Mouse (Mus musculus) lung, embryonic 16.5 days (tissue): ENCODE measurements around the gene Calm2. TPM values are rescaled to one million over a fixed set of nuclear protein-coding genes. Genes with fewer than 3 reads are reported as not detected.
A peak's percentile ranks its signal among the peaks of the same experiment; 100 is the strongest.

Source experiments
- ATAC-seq: fragments of 200-750 bp; cut with Nextera tagmentation; 2 replicates; pipeline ENCODE4 v1.8.0; 2017; ENCODE audit warnings: low read depth, mild to moderate bottlenecking, moderate library complexity
- H3K27ac ChIP-seq: fragments of 300-500 bp; sonication (generic); 2 replicates; pipeline ENCODE4 v1.5.1; 2014; ENCODE audit warnings: mild to moderate bottlenecking, control low read depth, low read length
- H3K27me3 ChIP-seq: fragments of 300-500 bp; sonication (generic); 2 replicates; pipeline ENCODE4 v1.6.1; 2014; ENCODE audit warnings: low read depth, low read length, mixed read lengths; ENCODE audit not compliant: control insufficient read depth, insufficient read depth
- H3K36me3 ChIP-seq: fragments of 300-500 bp; sonication (generic); 2 replicates; pipeline ENCODE4 v1.6.1; 2014; ENCODE audit warnings: low read length; ENCODE audit not compliant: control insufficient read depth, insufficient read depth
- H3K4me1 ChIP-seq: fragments of 300-500 bp; sonication (generic); replicated peaks from 2 replicates; pipeline ENCODE4 v1.6.1; 2014; ENCODE audit warnings: low read length, mixed read lengths; ENCODE audit not compliant: control insufficient read depth, insufficient read depth
- H3K4me2 ChIP-seq: fragments of 300-500 bp; sonication (generic); 2 replicates; pipeline ENCODE4 v1.6.1; 2014; ENCODE audit warnings: low read depth, low read length, control low read depth
- H3K4me3 ChIP-seq: fragments of 300-500 bp; sonication (generic); 2 replicates; pipeline ENCODE4 v1.5.1; 2014; ENCODE audit warnings: mild to moderate bottlenecking, low read length, control low read depth
- H3K9ac ChIP-seq: fragments of 300-500 bp; sonication (generic); 2 replicates; pipeline ENCODE4 v1.6.1; 2014; ENCODE audit warnings: low read length, control low read depth
- H3K9me3 ChIP-seq: fragments of 300-500 bp; sonication (generic); 2 replicates; pipeline ENCODE4 v1.6.1; 2016; ENCODE audit warnings: low read length; ENCODE audit not compliant: control insufficient read depth
- WGBS: fragments of 180-500 bp; shearing (Covaris S2); extraction: QIAGEN DNeasy Blood & Tissue Kit; methylation state at CpG from one replicate; pipeline ENCODE4 v1.1.7; 2014; 5-methylcytosine and 5-hydroxymethylcytosine counted together
- polyA plus RNA-seq: library from polyadenylated mRNA; unstranded; fragments of >200 nt; fragmentation: Nextera tagmentation; extraction: Ambion mirVana; gene quantifications from 2 replicates; pipeline ENCODE4 v1.2.1, GENCODE M21; 2015

The Calm2 gene
- polyA plus RNA-seq, 1 experiment from 2014 or later: 1,010 TPM

GRCm38 (mm10) chr17:87448339-87448738, 1.6 kb upstream of the Calm2 start:
- H3K27ac ChIP-seq: no peak overlapping the region
- H3K4me2 ChIP-seq: no peak overlapping the region
- no peak for ATAC-seq
- 82% methylated on average over 9 of the region's 9 CpGs for WGBS
- H3K4me1 ChIP-seq: peaks cover 19% of the 10 kb centered on the region
- H3K9ac ChIP-seq: no peak overlapping the region
- H3K4me3 ChIP-seq: no peak overlapping the region
- H3K27me3 ChIP-seq: no peaks in the 10 kb centered on the region
- no peaks in the 10 kb centered on the region for H3K9me3 ChIP-seq
- H3K36me3 ChIP-seq: no peaks in the 10 kb centered on the region

GRCm38 (mm10) chr17:87447612-87448200, 971 bp upstream of the Calm2 start:
- Histone ChIP-seq H3K36me3 (no peaks in the 10 kb centered on the region), H3K4me3 (peak overlapping the region; percentile 94), H3K4me1 (peaks cover 22% of the 10 kb centered on the region), H3K4me2 (peak overlapping the region; percentile 79), H3K27me3 (no peaks in the 10 kb centered on the region), H3K27ac (peak overlapping the region; percentile 98), H3K9me3 (no peaks in the 10 kb centered on the region), H3K9ac (peak overlapping the region; percentile 97)
- no peak for ATAC-seq
- WGBS: 49% methylated on average over 12 of the region's 12 CpGs

GRCm38 (mm10) chr17:87445917-87446766, 593 bp downstream of the Calm2 start:
- Histone ChIP-seq H3K36me3 (0 out of 2 replicates have a peak, but pooled peaks cover 2% of the 10 kb centered on the region), H3K4me3 (peak overlapping the region; percentile 94), H3K4me2 (peak overlapping the region; percentile 81), H3K27ac (peak overlapping the region; percentile 98), H3K9me3 (no peaks in the 10 kb centered on the region), H3K4me1 (peaks cover 29% of the 10 kb centered on the region), H3K27me3 (no peaks in the 10 kb centered on the region), H3K9ac (peak overlapping the region; percentile 97)
- WGBS: 0% methylated on average over 49 of the region's 86 CpGs
- ATAC-seq: peak; percentile 63

- no peak for ATAC-seq
- H3K36me3 ChIP-seq: 0 out of 2 replicates have a peak, but pooled peaks cover 3% of the 10 kb centered on the region
- H3K27me3 ChIP-seq: no peaks in the 10 kb centered on the region
- under 1% methylated on average over 13 of the region's 13 CpGs for WGBS
- peak overlapping the region; percentile 97 for H3K9ac ChIP-seq
- H3K4me2 ChIP-seq: peak overlapping the region; percentile 81
- H3K4me3 ChIP-seq: peak overlapping the region; percentile 94
- no peaks in the 10 kb centered on the region for H3K9me3 ChIP-seq
- peak overlapping the region; percentile 98; the same call in 1 of the 2 replicates for H3K27ac ChIP-seq
- peaks cover 29% of the 10 kb centered on the region for H3K4me1 ChIP-seq
Measured at GRCm38 (mm10) chr17:87445337-87445916, 1.3 kb downstream of the Calm2 start.

- Histone ChIP-seq H3K36me3 (0 out of 2 replicates have a peak, but pooled peaks cover 3% of the 10 kb centered on the region), H3K4me3 (peak overlapping the region; percentile 40), H3K9me3 (no peaks in the 10 kb centered on the region), H3K9ac (peak overlapping the region; percentile 42), H3K4me2 (peak overlapping the region; percentile 58), H3K27me3 (no peaks in the 10 kb centered on the region), H3K4me1 (peaks cover 32% of the 10 kb centered on the region), H3K27ac (no peak overlapping the region)
- WGBS: 20% methylated on average over 4 of the region's 4 CpGs
- no peak for ATAC-seq
Measured at GRCm38 (mm10) chr17:87444763-87445162, 2.0 kb downstream of the Calm2 start.

- Histone ChIP-seq H3K27me3 (no peaks in the 10 kb centered on the region), H3K4me1 (peaks cover 28% of the 10 kb centered on the region), H3K27ac (no peak overlapping the region), H3K9ac (no peak overlapping the region), H3K4me3 (no peak overlapping the region), H3K36me3 (0 out of 2 replicates have a peak, but pooled peaks cover 3% of the 10 kb centered on the region), H3K9me3 (no peaks in the 10 kb centered on the region), H3K4me2 (no peak overlapping the region)
- 62% methylated on average over 2 of the region's 2 CpGs for WGBS
- ATAC-seq: no peak
Measured at GRCm38 (mm10) chr17:87441537-87441936, 5.2 kb downstream of the Calm2 start.

- H3K9me3 ChIP-seq: no peaks in the 10 kb centered on the region
- no peak overlapping the region for H3K4me2 ChIP-seq
- H3K4me1 ChIP-seq: peaks cover 24% of the 10 kb centered on the region
- H3K4me3 ChIP-seq: no peak overlapping the region
- H3K27ac ChIP-seq: no peak overlapping the region
- no peak overlapping the region for H3K9ac ChIP-seq
- WGBS: 59% methylated on average over 2 of the region's 2 CpGs
- peaks cover 12% of the 10 kb centered on the region for H3K36me3 ChIP-seq
- 0 out of 2 replicates have a peak, but pooled peaks have one; percentile 34 for ATAC-seq
- no peaks in the 10 kb centered on the region for H3K27me3 ChIP-seq
Measured at GRCm38 (mm10) chr17:87439441-87439840, 7.3 kb downstream of the Calm2 start.

- no peak overlapping the region for H3K4me2 ChIP-seq
- ATAC-seq: no peak
- no peaks in the 10 kb centered on the region for H3K9me3 ChIP-seq
- H3K4me1 ChIP-seq: no peaks in the 10 kb centered on the region
- H3K27me3 ChIP-seq: no peaks in the 10 kb centered on the region
- H3K27ac ChIP-seq: no peak overlapping the region
- no peak overlapping the region for H3K9ac ChIP-seq
- 84% methylated on average over 3 of the region's 3 CpGs for WGBS
- peaks cover 44% of the 10 kb centered on the region for H3K36me3 ChIP-seq
- no peak overlapping the region for H3K4me3 ChIP-seq
Measured at GRCm38 (mm10) chr17:87433929-87434328, 12.8 kb downstream of the Calm2 start.

GRCm38 (mm10) chr17:87432743-87433142, 14.0 kb downstream of the Calm2 start:
- no peaks in the 10 kb centered on the region for H3K4me1 ChIP-seq
- H3K27me3 ChIP-seq: no peaks in the 10 kb centered on the region
- no peak overlapping the region for H3K4me3 ChIP-seq
- ATAC-seq: no peak
- no peak overlapping the region for H3K27ac ChIP-seq
- H3K4me2 ChIP-seq: no peak overlapping the region
- WGBS: 83% methylated on average over 5 of the region's 5 CpGs
- H3K9me3 ChIP-seq: no peaks in the 10 kb centered on the region
- peaks cover 44% of the 10 kb centered on the region for H3K36me3 ChIP-seq
- H3K9ac ChIP-seq: no peak overlapping the region
